Mouse (Mus musculus): ENCODE results near the gene Golga2. TPM values are rescaled to one million over a fixed set of nuclear protein-coding genes. Genes with fewer than 3 reads are reported as not detected.

Gene Golga2
- total RNA-seq, 2 experiments from 2014 or later, result 91.5 to 93.0 TPM

DNA sequence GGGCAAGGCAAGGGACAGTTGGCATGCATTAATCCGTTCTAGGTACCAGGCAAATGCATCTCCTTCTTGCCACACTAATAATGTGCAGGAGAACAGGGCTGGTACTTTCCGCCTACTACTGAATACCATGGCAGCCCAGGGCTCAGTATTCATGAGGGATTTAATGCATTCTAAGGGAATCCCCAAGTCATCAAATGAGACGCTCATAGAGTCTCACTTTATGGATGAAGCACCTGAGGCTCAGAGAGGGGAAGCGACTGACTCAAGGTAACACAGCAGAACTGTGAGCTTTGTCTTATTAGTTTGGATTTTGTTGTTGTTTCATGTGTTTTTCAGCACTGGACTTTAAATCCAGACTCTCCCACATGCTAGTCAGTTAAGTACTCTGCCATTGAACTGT, 54.9 kb downstream of the Golga2 start:
- DNase-seq (ENCODE audit: low spot score in 2 of 2), result no peak

DNA sequence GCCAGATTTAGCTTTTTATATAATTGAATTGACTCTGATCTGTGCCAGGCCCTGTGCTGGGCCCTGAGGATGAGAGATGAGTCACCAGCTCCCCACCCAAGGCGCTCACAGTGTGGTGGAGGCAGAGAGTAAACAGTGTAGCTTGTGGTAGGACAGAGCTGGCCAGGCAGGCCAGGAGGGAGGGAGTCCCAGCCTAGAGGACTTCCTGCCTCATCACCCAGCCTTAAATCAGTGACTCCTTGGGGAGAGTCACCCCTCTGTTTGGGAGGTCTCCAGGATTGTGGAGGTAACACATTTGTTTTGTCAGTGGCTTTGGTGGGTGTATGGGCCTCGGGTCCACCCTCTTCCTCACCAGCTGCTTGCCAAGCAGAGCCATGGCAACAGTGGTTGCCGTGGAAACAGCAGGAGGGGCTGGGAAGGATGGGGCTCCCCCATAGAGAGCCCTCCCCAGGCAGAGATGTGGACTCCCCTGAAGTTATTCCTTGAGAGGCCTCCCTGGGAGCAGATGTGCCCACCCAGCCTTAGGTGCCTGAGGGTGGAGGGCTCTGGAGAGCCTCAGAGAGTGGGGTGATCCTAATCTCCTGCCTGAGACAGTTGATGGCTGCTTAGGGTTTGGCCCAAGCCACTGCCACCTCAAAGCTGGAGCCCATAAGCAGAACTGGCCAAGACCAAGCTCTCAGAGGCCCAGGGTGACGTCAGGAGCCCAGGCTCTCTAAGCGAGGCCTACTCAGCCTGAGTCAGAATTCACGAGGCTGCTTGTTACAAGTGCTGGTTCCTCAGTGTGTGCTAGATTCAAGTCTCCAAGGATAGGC, 55.6 kb downstream of the Golga2 start:
- DNase-seq (ENCODE audit: low spot score in 2 of 2), result no peak

DNA sequence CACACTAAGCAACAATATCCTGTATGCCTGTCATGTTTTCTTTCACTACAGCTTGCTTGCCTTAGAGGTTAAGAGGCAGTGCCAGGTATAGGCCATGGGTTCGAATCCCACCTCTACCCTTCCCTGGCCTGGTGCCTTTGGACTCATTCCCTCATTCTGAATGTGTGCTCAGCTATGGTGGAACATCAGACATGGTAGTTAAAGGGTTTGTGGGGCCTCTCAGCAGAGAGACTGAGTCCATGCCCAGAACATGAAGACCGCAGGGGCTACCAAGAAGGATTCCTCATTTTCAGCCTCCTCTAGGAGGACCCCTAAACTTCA, 56.1 kb downstream of the Golga2 start:
- no peak for DNase-seq (ENCODE audit: low spot score in 2 of 2)

- no peak for DNase-seq (ENCODE audit: low spot score in 2 of 2)
Observed at GRCm38 (mm10) chr2:32344056-32344455, 56.9 kb downstream of the Golga2 start.

DNA sequence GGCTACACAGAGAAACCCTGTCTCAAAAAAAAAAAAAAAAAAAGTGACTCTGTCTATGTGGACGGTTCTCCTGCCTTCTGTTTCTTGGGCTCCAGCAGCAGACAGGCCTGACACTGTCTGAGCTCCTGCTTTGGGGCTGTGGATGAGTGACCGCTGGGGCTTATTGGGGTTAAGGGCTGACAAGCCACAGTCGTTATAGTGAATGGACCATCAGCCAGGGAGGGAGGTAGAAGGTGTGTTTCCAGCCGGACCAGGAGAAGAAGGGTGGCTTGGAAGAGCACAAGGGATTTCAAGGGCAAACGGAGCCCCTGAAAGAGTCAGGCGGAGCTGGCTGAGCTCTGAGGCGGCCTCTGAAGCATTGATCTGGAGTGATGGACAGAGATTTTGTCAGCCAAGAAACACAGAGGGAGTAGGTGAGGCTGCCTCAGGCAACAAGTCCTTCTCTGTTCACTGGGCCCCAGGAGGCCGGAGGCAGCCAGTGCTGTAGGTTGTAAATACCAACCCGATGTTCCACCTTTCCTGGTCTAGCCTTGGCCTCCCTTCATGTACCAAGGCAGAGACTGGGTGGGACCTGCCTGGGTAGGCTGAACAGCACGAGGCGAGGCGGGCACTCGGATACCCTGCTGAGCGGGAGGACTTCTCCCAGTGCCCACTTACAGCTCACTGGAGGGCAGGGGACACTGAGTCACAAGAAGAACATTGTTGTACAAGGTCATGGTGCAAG, 57.6 kb downstream of the Golga2 start:
- no peak for DNase-seq (ENCODE audit: low spot score in 2 of 2)

- DNase-seq (ENCODE audit: low spot score in 2 of 2), result no peak
Observed at GRCm38 (mm10) chr2:32347019-32347418, 59.8 kb downstream of the Golga2 start.

DNA sequence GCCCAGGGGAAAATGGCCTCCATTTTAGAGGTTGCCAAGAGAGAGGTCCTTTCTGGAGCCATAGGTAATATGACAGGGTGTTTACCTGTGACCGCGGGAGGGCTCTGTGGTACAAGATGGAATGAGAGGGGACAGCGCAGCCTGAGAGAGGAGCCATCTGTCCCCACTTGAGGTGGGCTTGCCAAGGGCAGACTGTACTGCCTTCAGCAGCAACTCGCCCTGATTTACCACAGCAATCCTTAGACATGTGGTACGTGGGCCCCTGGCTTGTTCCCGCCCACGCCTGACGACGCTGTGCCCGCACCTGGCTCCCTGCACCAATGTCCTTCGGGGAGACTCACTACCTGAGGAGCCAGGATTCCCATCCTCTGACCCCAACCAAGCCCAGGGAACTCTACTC, 61.1 kb downstream of the Golga2 start:
- DNase-seq (ENCODE audit: low spot score in 2 of 2), result no peak

GRCm38 (mm10) chr2:32349625-32350255, 62.6 kb downstream of the Golga2 start:
- no peak for DNase-seq (ENCODE audit: low spot score in 2 of 2)

DNA sequence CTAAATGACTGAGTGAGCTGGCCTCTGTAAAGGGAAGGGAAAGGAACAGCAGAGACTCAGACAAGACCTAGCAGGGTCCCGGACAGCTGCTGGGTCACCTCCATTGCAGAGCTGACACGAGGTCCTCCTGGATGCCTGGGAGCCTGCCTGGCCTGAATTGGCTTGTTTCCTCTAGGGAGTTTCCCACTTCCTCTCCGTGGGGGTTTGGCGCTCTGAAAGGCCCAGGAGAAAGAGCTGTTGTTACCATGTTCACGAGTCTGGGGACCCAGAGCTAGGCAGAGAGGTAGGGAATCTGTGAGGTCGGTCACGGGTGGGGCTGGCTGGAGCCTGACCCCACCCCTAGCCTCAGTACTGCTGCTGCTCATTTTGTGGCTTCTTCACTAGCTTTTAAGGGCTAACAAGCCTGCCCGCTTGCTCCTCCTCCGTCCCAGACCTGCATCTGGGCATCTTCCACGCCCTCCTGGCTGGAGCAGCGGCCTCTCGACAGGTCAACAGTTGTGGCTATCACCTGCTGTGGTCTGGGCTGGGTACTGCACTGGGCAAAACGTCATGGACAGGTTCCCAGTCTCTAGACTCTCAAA, 63.4 kb downstream of the Golga2 start:
- DNase-seq (ENCODE audit: low spot score in 2 of 2), result no peak

DNA sequence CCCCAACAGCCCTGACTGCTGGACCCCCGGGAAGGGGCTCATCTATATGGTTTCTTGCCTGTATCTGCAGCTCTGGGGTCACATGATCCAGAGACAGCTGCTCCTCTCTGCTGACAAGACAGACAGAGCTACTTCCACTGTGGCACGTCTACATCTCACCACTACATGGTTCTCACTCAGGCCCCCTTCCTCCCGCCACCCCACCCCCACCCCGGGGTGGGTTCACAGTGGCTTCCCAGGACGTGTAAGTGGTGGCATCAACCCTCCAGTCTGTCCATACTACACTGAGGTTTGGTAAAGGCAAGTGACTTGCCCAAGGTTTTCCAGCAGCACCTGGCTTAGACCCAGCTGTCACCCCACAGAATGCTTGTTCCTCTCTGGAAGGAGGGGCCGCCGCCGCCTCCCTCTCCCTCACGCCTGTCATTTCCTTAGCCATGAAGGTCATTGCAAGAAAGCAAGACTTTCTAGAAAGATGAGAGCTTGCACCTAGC, 64.3 kb downstream of the Golga2 start:
- DNase-seq (ENCODE audit: low spot score in 2 of 2), result no peak

DNA sequence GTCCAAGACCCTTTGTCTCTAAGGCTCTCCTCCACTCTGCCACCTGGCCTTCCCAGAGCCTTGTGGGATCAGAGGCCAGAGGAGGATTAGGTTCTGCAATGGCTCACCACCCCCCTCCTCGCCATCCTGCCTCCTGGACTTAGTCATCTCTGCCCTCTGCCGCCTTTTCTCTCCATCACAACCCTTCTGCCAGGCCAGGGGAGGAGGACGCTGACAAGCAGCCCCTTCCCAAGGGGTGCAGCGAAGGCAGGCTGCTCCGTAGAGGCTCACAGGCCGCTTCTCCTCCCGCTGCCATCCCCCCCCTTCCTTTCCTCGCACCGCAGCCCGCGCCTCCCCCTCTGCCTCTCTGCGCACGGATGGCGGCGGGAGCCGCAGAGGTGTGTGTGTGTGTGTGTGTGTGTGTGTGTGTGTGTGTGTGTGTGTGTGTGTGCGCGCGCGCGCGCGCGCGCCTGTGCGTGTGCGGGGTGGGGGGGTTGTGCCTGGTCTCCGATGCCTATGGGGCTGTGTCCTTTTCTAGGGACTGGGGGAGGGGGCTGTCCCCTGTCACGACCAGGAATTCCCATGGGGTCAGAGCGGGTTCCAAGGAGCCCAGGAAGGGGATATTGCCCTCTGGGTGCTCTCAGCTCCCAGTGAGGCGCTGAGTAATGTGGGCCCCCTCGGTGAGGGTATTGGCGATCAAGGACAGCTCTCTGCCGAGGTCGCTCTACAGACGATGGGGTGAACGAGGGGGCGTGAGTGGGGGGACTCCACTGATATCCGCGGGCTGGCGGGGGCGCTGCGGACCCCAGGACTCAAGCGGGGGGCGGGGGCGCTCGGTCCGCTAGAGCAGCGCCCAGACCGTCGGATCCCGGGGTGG, 65.2 kb downstream of the Golga2 start, which contains the start of gene Ciz1:
Gene Ciz1, plus strand, starts transcription at position 177 of the 856 bp plus-strand sequence.
- no peak for DNase-seq (ENCODE audit: low spot score in 2 of 2)

DNA sequence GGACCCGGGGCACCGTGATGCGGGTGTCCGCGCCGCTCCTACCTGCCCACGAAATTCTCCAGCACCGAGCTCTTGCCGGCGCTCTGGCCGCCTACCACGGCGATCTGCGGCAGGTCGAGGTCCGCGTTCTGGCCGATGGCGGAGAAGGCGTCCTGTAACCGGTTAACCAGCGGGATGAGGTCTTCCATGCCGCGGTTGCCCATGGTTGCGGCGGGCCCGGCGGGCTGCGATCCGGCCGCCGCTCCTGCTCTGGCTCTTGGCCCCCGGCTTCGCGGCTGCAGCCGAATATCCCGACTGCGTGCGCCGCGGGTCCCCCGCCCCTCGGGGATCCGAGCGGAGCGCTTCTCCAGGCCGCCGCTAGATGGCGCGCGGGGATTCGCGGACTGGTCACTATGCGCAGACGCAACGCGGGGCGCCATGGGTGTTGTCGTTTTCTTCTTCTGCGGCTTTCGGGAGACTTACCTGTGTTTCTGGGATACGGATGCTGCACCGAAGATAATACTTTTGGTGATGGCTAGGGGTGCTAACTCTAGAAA, 65.9 kb downstream of the Golga2 start, which contains the start of gene Dnm1:
Gene Dnm1, minus strand, starts transcription at position 332 of the 536 bp plus-strand sequence.
- DNase-seq (ENCODE audit: low spot score in 2 of 2), result peak; percentile 93 to 94

DNA sequence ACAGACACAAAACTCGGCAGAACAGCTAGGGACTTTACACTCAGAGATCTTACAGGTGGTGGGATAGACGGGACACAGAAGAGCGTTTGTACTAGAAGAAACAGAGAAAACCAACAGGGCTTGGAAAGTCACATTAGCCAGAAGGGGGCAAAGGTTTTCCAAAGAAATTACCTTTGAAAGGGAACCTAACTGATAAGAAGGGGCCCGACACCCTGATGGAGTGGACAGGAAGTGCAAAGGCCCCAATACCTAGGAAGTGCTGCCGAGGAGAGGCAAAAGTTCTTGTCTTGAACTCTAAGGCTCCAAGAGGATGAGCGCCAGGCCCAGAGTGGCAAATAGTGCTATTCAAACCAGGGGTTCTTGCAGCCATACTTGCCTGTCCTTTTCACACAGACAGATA, 66.7 kb downstream of the Golga2 start:
- no peak for DNase-seq (ENCODE audit: low spot score in 2 of 2)

DNA sequence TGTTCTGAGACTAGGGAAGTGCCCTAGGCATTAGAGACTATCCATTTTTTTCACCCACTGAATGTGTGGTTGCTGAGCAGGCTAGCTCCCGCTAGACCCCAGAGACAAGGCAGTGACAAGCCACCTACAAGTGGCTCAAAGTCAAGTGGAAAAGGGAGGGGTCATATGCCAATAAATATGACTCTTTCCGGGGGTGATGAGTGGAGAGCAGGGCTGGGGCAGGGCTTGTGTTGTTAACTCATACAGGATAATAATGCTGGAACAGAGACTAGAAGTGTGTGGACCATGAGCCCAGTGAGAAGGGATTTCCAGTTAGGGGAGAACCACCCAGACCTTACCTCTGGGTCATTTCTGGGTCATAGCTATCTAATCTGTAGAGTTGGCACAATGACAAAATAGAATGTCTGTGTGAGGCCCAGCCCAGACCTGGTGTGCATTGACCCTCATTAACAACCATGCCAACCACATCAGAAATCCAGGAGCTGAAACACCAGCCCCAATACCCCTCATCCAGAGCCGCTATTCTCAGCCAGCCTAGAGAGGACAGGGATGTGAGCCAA, 67.2 kb downstream of the Golga2 start:
- DNase-seq (ENCODE audit: low spot score in 2 of 2), result no peak

- no peak for DNase-seq (ENCODE audit: low spot score in 2 of 2)
Observed at GRCm38 (mm10) chr2:32356216-32356615, 69.0 kb downstream of the Golga2 start.

Small RNA genes lying within 50 kb of the gene (microRNA-seq; reads per million reads assigned to microRNA genes)
- gene Gm23363 (not detected), gene Mir199b (90.4 reads per million, percentile 49 among the genes with 10 or more reads in this experiment)

Other genes starting within 250 kb of the Golga2 start
- 10 to 100 TPM; 28.7 to 30.0 TPM for gene Fam78a, start 202.5 kb upstream of the Golga2 start, total RNA-seq (2021)
- 10 to 100 TPM; 71.5 to 76.7 TPM for gene Plpp7, start 191.9 kb upstream of the Golga2 start, total RNA-seq (2021)
- gene Prrc2b, start 136.3 kb upstream of the Golga2 start, total RNA-seq (2021), result 100 to 1,000 TPM; 142 to 154 TPM
- gene Pomt1, start 50.8 kb upstream of the Golga2 start, total RNA-seq (2021), result 10 to 100 TPM; 15.8 to 17.5 TPM
- 10 to 100 TPM; 24.5 to 27.2 TPM for gene Uck1, start 27.2 kb upstream of the Golga2 start, total RNA-seq (2021)
- gene Swi5, start 691 bp downstream of the Golga2 start, total RNA-seq (2021), result 100 to 1,000 TPM; 160 to 162 TPM
- 10 to 100 TPM; 53.4 to 60.4 TPM for gene Ciz1, start 64.9 kb downstream of the Golga2 start, total RNA-seq (2021)
- 10 to 100 TPM; 36.5 to 38.7 TPM for gene Dnm1, start 66.0 kb downstream of the Golga2 start, total RNA-seq (2021)
- 10 to 100 TPM; 56.4 to 58.6 TPM for gene 1110008P14Rik, start 94.6 kb downstream of the Golga2 start, total RNA-seq (2021)
- gene Lcn2, start 100.9 kb downstream of the Golga2 start, total RNA-seq (2021), result 1 to 10 TPM; 3.0 to 4.4 TPM
- 10 to 100 TPM; 35.1 to 41.4 TPM for gene Ptges2, start 108.5 kb downstream of the Golga2 start, total RNA-seq (2021)
- gene Naif1, start 163.1 kb downstream of the Golga2 start, total RNA-seq (2021), result 1 to 10 TPM; 3.9 to 4.0 TPM
- 10 to 100 TPM; 14.0 to 25.1 TPM for gene Slc25a25, start 164.1 kb downstream of the Golga2 start, total RNA-seq (2021)
- gene Fam102a, start 247.9 kb downstream of the Golga2 start, total RNA-seq (2021), result 1 to 10 TPM; 7.5 to 8.2 TPM

Data from gastrocnemius, postnatal 4 days (tissue).